Mouse (Mus musculus) urinary bladder, postnatal 0 days (tissue): Measurements from ENCODE around the gene Gm13101. TPM values are rescaled to one million over a fixed set of nuclear protein-coding genes. Genes with fewer than 3 reads are reported as not detected.

Source experiments
- polyA plus RNA-seq: library from polyadenylated mRNA; unstranded; fragments of >200 nt; fragmentation: Nextera tagmentation; extraction: Ambion mirVana; gene quantifications from 2 replicates; pipeline ENCODE4 v1.2.1, GENCODE M21; 2015

Gene Gm13101
- not detected in 2 replicates for polyA plus RNA-seq

DNA sequence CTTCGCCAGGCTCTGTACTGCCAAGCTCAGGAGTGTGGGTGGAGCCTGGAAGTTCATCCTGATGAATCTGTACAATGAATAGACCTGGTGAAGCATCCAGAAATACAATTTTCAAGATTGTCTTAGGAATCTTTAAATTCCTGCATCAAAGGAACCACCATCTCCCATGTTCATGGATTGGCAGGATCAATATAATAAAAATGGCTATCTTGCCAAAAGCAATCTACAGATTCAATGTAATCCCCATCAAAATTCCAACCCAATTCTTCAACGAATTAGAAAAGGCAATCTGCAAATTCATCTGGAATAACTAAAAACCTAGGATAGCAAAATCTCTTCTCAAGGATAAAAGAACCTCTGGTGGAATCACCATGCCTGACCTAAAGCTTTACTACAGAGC lies at the start of gene Gm13101:
Gene Gm13101 (minus strand): TSS at position 101 of the 400 bp plus-strand sequence.

DNA sequence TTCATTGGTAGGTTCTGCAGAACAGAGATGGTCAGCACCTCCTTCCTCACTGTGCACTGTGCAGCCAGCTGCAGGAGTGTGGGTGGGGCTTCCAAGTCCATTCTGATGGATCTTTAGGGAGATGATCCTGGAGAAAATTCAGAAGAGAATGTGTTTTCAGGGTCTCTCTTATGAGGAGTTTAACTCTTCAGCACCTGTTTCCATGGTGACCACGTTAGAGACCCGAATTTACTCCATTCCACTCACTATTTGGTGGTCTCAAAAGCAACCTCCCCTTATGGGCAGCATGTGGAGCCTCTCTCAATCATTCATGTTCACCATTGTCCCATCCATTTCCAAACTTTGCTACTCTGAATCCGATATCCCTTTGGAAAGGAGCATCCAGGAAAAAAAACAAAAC lies 27.5 kb upstream of the Gm13101 start, which contains the start of gene Pramef17:
Gene Pramef17 (minus strand): TSS at position 101 of the 400 bp plus-strand sequence.

DNA sequence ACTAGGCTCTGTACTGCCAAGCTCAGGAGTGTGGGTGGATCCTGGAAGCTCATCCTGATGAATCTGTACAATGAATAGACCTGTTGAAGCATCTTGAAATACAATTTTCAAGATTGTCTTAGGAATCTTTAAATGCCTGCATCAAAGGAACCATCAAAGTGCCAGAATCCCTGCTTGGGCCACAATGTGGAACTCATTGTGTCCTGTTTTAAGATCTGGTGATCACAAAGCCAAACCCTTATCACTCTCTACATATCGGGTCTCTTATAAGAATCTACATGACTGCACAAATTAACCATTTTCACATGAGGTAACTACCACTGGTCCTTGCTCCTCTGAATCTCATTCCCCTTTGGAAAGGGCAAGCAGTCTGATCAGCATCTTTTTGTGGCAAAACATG lies 15.8 kb downstream of the Gm13101 start, which contains the start of gene Pramef25:
Gene Pramef25 (minus strand): TSS at position 101 of the 400 bp plus-strand sequence.

Other genes with a start within 250 kb of the Gm13101 start
- not detected in 2 replicates for gene Gm13078, start 247.5 kb downstream of the Gm13101 start, polyA plus RNA-seq
- gene Gm13023, start 177.6 kb downstream of the Gm13101 start, polyA plus RNA-seq, result not detected in 2 replicates
- not detected in 2 replicates for gene Gm13084, start 150.9 kb downstream of the Gm13101 start, polyA plus RNA-seq
- gene Gm13103, start 120.5 kb downstream of the Gm13101 start, polyA plus RNA-seq, result not detected in 2 replicates
- not detected in 2 replicates for gene Pramef6, start 66.6 kb downstream of the Gm13101 start, polyA plus RNA-seq
- gene Pramef25, start 15.9 kb downstream of the Gm13101 start, polyA plus RNA-seq, result not detected in 2 replicates
- not detected in 2 replicates for gene Pramef17, start 27.4 kb upstream of the Gm13101 start, polyA plus RNA-seq
- gene Pramel4, start 92.2 kb upstream of the Gm13101 start, polyA plus RNA-seq, result not detected in 2 replicates
- not detected in 2 replicates for gene Gm13102, start 139.5 kb upstream of the Gm13101 start, polyA plus RNA-seq
- not detected in 2 replicates for gene Oog3, start 195.7 kb upstream of the Gm13101 start, polyA plus RNA-seq
- gene Oog2, start 223.8 kb upstream of the Gm13101 start, polyA plus RNA-seq, result not detected in 2 replicates
- not detected in 2 replicates for gene C87977, start 246.4 kb upstream of the Gm13101 start, polyA plus RNA-seq